Mouse (Mus musculus): ENCODE measurements around the gene Zc3h12a. TPM values are rescaled to one million over a fixed set of nuclear protein-coding genes. Genes with fewer than 3 reads are reported as not detected.

The Zc3h12a gene
- 0.13 and 0.19 TPM in 2 replicates for polyA plus RNA-seq (2012)

DNA sequence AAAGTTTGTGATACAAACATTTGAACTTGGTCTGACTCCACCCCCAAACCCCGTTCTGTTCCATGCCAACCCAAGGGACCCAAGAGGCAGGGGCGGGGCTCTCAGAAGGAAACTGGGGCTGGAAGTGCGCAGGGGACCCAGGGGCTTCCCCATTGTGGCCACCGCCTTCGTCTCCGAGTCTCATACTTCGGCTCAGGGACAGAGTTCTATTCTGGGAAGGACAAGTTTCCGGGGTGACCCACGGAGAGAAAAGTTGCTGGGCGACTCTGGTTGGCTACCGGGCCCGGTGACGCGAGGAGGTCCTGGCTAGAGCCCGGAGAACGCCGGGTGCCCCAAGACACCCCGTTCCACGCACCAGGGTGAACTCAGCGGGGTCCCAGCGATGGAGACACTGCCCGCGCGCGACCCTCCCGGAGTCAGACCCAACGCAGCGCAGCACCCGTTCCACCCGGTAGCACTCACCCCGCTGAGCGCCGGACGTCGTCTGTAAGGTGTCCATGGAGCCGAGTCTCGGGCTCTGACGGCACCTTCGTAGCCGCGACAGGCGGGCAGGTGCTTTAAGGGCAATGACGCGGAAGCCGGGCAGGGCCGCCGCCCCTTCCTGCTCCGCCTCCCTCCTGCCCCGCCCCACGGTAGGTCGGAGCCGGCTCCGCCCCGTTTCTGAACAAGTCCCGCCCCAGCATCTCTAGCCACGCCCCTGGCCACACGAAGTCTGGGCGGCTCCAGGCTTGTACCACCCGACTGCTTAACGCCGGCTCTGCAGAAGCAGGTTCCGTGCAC is at the start of gene Zc3h12a:
Zc3h12a (minus strand) TSS at position 536 of the 780 bp plus-strand sequence.
- H3K9me3 ChIP-seq (ENCODE audit: control insufficient read depth, low read length), result no peaks in the 10 kb centered on the region
- no peaks in the 10 kb centered on the region for H3K36me3 ChIP-seq (ENCODE audit: control insufficient read depth)
- H3K4me3 ChIP-seq (replicated peaks), result peak within 1 kb of the TSS; percentile 71
- peaks cover 8% of the 10 kb centered on the region for H3K27me3 ChIP-seq (ENCODE audit: control insufficient read depth)
- no peak for TF ChIP-seq GATA1 (IDR thresholded peaks at IDR 0.05; ENCODE audit: low read length)
- no peak for TF ChIP-seq TAL1 (IDR thresholded peaks at IDR 0.05; ENCODE audit: low read length)
- peaks cover 36% of the 10 kb centered on the region for H3K4me1 ChIP-seq (ENCODE audit: control insufficient read depth)

GRCm38 (mm10) chr4:125176639-125177165 is 49.1 kb upstream of the Zc3h12a start:
- no peaks in the 10 kb centered on the region for H3K4me1 ChIP-seq (ENCODE audit: control insufficient read depth)
- no peaks in the 10 kb centered on the region for H3K36me3 ChIP-seq (ENCODE audit: control insufficient read depth)
- H3K27me3 ChIP-seq (ENCODE audit: control insufficient read depth), result no peaks in the 10 kb centered on the region
- TF ChIP-seq GATA1 (IDR thresholded peaks at IDR 0.05; ENCODE audit: low read length) (no peak), TAL1 (IDR thresholded peaks at IDR 0.05; ENCODE audit: low read length) (no peak)
- no peaks in the 10 kb centered on the region for H3K9me3 ChIP-seq (ENCODE audit: control insufficient read depth, low read length)
- no peak overlapping the region for H3K4me3 ChIP-seq (replicated peaks)

DNA sequence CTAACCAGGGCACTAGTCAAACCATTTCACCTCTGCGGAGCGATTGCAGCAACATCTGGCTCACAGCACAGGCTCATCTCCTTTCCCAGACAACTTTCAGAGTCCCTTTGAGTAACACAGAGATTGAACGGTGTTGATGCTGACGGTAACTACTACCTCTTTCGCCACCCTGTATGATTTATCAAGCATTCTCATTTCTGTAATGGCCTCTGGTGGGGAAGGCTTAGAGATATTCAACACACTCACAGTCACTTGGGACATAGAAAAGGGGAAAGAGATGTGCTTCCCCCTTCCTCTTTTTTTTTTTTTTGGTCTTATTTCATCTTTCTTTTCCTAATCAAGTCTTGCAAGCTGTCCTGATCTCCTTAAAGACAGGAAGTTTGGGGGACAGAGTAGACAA is 48.5 kb upstream of the Zc3h12a start:
- Histone ChIP-seq H3K9me3 (ENCODE audit: control insufficient read depth, low read length) (no peaks in the 10 kb centered on the region), H3K27me3 (ENCODE audit: control insufficient read depth) (no peaks in the 10 kb centered on the region), H3K4me3 (replicated peaks) (no peak overlapping the region), H3K4me1 (ENCODE audit: control insufficient read depth) (no peaks in the 10 kb centered on the region), H3K36me3 (ENCODE audit: control insufficient read depth) (no peaks in the 10 kb centered on the region)
- TF ChIP-seq TAL1 (IDR thresholded peaks at IDR 0.05; ENCODE audit: low read length) (no peak), GATA1 (IDR thresholded peaks at IDR 0.05; ENCODE audit: low read length) (no peak)

- H3K9me3 ChIP-seq (ENCODE audit: control insufficient read depth, low read length), result no peaks in the 10 kb centered on the region
- H3K4me1 ChIP-seq (ENCODE audit: control insufficient read depth), result no peaks in the 10 kb centered on the region
- no peak overlapping the region for H3K4me3 ChIP-seq (replicated peaks)
- no peak for TF ChIP-seq GATA1 (IDR thresholded peaks at IDR 0.05; ENCODE audit: low read length)
- TF ChIP-seq TAL1 (IDR thresholded peaks at IDR 0.05; ENCODE audit: low read length), result no peak
- no peaks in the 10 kb centered on the region for H3K27me3 ChIP-seq (ENCODE audit: control insufficient read depth)
- no peaks in the 10 kb centered on the region for H3K36me3 ChIP-seq (ENCODE audit: control insufficient read depth)
Observed at GRCm38 (mm10) chr4:125175591-125175990, 48.0 kb upstream of the Zc3h12a start.

GRCm38 (mm10) chr4:125174516-125175185 is 47.0 kb upstream of the Zc3h12a start:
- H3K9me3 ChIP-seq (ENCODE audit: control insufficient read depth, low read length), result no peaks in the 10 kb centered on the region
- H3K4me1 ChIP-seq (ENCODE audit: control insufficient read depth), result no peaks in the 10 kb centered on the region
- TF ChIP-seq TAL1 (IDR thresholded peaks at IDR 0.05; ENCODE audit: low read length), result no peak
- TF ChIP-seq GATA1 (IDR thresholded peaks at IDR 0.05; ENCODE audit: low read length), result no peak
- no peaks in the 10 kb centered on the region for H3K27me3 ChIP-seq (ENCODE audit: control insufficient read depth)
- no peak overlapping the region for H3K4me3 ChIP-seq (replicated peaks)
- no peaks in the 10 kb centered on the region for H3K36me3 ChIP-seq (ENCODE audit: control insufficient read depth)

DNA sequence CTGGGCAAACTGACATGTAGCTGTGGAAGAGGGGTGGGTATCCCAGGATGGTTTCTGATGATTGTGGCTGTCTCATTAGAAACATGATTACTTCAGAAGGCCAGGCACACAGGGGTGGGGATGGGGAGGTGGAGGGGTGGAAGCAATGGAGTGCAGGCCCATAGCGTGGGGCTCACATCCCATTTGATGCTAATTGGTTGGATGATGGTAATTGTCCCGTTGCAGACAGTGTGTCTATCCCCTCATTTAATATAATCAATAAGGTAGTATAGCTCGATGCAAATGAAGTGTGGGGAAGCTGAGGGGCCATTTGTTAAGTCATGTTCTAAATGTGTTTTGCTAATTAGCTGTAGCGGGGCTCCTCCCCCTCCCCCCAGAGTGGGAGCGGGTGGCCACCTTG is 45.5 kb upstream of the Zc3h12a start:
- no peak overlapping the region for H3K4me3 ChIP-seq (replicated peaks)
- H3K4me1 ChIP-seq (ENCODE audit: control insufficient read depth), result no peaks in the 10 kb centered on the region
- no peaks in the 10 kb centered on the region for H3K36me3 ChIP-seq (ENCODE audit: control insufficient read depth)
- no peaks in the 10 kb centered on the region for H3K9me3 ChIP-seq (ENCODE audit: control insufficient read depth, low read length)
- H3K27me3 ChIP-seq (ENCODE audit: control insufficient read depth), result no peaks in the 10 kb centered on the region
- TF ChIP-seq TAL1 (IDR thresholded peaks at IDR 0.05; ENCODE audit: low read length), result no peak
- TF ChIP-seq GATA1 (IDR thresholded peaks at IDR 0.05; ENCODE audit: low read length), result no peak

GRCm38 (mm10) chr4:125172736-125173135 is 45.1 kb upstream of the Zc3h12a start:
- no peak overlapping the region for H3K4me3 ChIP-seq (replicated peaks)
- no peaks in the 10 kb centered on the region for H3K36me3 ChIP-seq (ENCODE audit: control insufficient read depth)
- no peak for TF ChIP-seq GATA1 (IDR thresholded peaks at IDR 0.05; ENCODE audit: low read length)
- no peak for TF ChIP-seq TAL1 (IDR thresholded peaks at IDR 0.05; ENCODE audit: low read length)
- H3K9me3 ChIP-seq (ENCODE audit: control insufficient read depth, low read length), result no peaks in the 10 kb centered on the region
- no peaks in the 10 kb centered on the region for H3K4me1 ChIP-seq (ENCODE audit: control insufficient read depth)
- no peaks in the 10 kb centered on the region for H3K27me3 ChIP-seq (ENCODE audit: control insufficient read depth)

DNA sequence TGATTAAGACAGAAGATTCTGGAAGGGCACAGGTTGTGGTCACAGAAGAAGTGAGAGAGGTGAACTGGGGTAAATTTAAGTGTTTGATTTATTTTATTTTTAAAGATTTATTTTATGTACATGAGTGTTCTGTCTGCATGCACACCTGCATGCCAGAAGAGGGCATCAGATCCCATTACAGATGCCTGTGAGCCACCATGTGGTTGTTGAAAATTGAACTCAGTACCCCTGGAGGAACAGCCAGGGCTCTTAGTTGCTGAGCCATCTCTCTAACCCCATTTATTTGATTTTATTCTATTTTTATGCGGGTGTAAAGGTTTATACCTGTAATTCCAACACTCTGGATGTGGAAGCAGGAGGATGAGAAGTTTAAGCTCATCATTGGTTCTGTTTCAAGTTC is 40.1 kb upstream of the Zc3h12a start:
- Histone ChIP-seq H3K36me3 (ENCODE audit: control insufficient read depth) (no peaks in the 10 kb centered on the region), H3K9me3 (ENCODE audit: control insufficient read depth, low read length) (no peaks in the 10 kb centered on the region), H3K27me3 (ENCODE audit: control insufficient read depth) (no peaks in the 10 kb centered on the region), H3K4me3 (replicated peaks) (no peak overlapping the region), H3K4me1 (ENCODE audit: control insufficient read depth) (no peaks in the 10 kb centered on the region)
- TF ChIP-seq GATA1 (IDR thresholded peaks at IDR 0.05; ENCODE audit: low read length), result no peak
- no peak for TF ChIP-seq TAL1 (IDR thresholded peaks at IDR 0.05; ENCODE audit: low read length)

GRCm38 (mm10) chr4:125164861-125165260 is 37.2 kb upstream of the Zc3h12a start:
- TF ChIP-seq GATA1 (IDR thresholded peaks at IDR 0.05; ENCODE audit: low read length), result no peak
- no peak for TF ChIP-seq TAL1 (IDR thresholded peaks at IDR 0.05; ENCODE audit: low read length)
- Histone ChIP-seq H3K36me3 (ENCODE audit: control insufficient read depth) (no peaks in the 10 kb centered on the region), H3K9me3 (ENCODE audit: control insufficient read depth, low read length) (no peaks in the 10 kb centered on the region), H3K4me3 (replicated peaks) (no peak overlapping the region), H3K4me1 (ENCODE audit: control insufficient read depth) (no peaks in the 10 kb centered on the region), H3K27me3 (ENCODE audit: control insufficient read depth) (no peaks in the 10 kb centered on the region)
